Mouse (Mus musculus): Measurements from ENCODE around the gene Krtap17-1.

Gene Krtap17-1

DNA sequence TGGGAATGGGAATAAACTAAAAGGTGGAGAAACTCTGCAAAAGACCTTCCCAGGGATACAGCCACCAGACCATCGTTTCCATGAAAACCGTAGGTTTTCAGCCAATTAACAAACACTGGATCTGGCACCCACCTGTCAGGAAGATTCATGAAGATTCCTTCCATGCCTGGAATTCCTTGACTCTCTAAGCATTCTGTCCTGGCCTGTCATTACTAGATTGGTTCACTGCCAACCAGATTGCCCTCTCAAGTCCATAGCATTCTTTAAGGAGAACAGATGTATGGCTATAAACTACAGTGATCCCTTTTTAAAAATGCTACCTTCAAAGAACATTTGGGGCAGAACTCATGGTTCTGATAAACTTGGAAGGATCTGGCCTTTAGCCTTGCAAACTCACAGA, 27.8 kb downstream of the Krtap17-1 start:
- DNase-seq (ENCODE audit: low spot score), result no peak

DNA sequence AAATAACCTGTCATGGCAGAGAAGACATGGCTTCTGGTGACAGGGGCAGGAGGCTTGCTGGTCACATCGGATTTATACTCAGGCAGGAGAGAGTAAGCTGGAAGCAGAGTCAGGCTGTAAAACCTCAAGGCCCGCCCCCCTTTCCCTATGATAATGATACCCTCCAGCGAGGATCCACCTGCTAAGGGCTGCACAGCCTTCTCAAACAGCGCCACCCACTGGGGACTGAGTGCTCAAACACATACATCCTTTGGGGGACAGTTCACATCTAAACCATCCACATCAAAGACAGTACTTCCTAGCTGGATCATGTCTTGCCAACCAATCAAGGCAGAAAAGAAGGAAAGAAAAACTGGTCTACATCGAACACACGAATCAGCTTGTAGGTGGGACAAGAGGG, 29.6 kb downstream of the Krtap17-1 start:
- no peak for DNase-seq (ENCODE audit: low spot score)

DNA sequence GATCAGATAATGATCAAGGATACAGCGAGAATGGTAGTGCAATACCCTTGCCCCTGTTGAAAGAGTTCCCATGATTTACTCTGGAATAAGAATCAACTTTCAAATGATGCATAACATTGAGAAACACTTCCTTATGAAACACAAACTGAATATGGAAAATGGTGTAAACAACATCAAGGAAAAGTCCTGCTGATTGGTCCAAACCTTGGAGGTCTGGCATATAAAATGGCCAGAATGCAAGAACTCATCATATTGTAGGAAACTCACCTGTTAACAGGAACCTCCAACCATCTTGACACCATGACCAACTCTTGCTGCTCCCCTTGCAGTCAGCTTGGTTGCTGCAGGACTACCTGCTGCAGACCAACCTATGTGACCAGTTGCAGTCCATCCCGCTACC, 45.6 kb downstream of the Krtap17-1 start, which contains the start of gene Krtap9-5:
Krtap9-5 (plus strand) TSS at position 301 of the 400 bp plus-strand sequence.
- no peak for DNase-seq (ENCODE audit: low spot score)

All from layer of hippocampus, adult 9-10 months (tissue).